Mouse (Mus musculus) heart, adult 8-10 months (tissue): ENCODE results near the gene Hacd4. TPM values are rescaled to one million over a fixed set of nuclear protein-coding genes. Genes with fewer than 3 reads are reported as not detected.

Experiments used
- DNase-seq: peaks from one replicate; pipeline ENCODE4 v3.0.0; 2022; ENCODE audit warnings: low spot score
- total RNA-seq, 4 experiments: library from RNA; stranded (reverse); gene quantifications; 2 replicates each; pipeline ENCODE4 v1.2.4; 2022

The Hacd4 gene
- 1 to 10 TPM; 4.0 to 5.6 (median 4.4) TPM for total RNA-seq

- peak; percentile 69 for DNase-seq
These were observed at the start of gene Hacd4 for GRCm38 (mm10) chr4:88438326-88438989. TSS of gene Hacd4 (minus strand) at chr4:88438928.

DNA sequence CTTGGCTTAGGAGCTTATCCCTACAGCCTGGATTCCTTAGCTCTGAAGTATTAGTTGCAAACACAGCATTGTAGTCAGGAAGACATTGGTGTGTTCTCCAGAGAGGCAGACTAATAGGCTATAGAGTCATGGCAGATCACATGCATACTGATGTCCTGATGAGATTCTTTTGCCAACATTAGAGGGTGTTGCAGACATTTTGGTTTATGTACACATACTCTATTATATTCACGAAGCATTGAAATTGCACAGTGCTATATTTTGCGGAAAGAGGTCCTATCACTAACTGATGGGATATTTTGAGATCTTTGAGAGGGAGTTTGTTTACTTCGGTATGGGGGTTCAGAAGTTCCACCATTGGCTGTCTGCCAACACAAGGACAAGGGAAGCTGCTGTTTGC, 49.4 kb upstream of the Hacd4 start:
- no peak for DNase-seq

GRCm38 (mm10) chr4:88480130-88480529, 41.4 kb upstream of the Hacd4 start:
- no peak for DNase-seq

GRCm38 (mm10) chr4:88478809-88479186, 40.1 kb upstream of the Hacd4 start:
- no peak for DNase-seq

DNA sequence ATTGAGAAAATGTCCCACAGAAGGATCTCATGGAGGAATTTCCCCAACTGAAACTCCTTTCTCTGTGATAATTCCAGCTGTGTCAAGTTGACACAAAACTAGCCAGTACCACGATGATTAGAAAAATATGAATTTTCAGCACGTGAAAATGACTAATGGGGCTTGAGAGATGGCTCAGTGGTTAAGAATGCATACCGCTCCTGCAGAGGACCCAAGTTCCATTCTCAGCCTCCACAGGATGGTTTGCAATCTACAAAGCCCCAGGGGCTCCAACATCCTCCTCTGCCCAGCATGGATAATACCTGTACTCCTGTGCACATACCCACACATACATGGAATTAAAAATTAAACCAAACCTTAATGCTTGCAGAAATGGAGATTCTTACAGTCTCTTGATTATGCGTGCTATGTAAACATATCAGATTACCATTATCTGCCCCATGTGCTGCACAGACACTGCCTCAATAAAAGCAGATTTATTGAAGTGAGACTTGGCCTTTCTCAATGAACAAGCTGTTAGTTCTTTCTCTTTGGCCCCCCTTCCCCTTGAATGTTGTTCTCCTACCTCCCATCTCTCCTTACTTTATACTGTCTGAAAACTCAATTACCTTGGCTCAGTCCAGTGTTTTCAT, 39.6 kb upstream of the Hacd4 start:
- no peak for DNase-seq

- DNase-seq = peak; percentile 46
These were observed 37.9 kb upstream of the Hacd4 start for GRCm38 (mm10) chr4:88476511-88477210.

GRCm38 (mm10) chr4:88476084-88476483, 37.4 kb upstream of the Hacd4 start:
- no peak for DNase-seq

GRCm38 (mm10) chr4:88471528-88471927, 32.8 kb upstream of the Hacd4 start:
- DNase-seq = no peak

- no peak for DNase-seq
These were observed 25.8 kb upstream of the Hacd4 start for GRCm38 (mm10) chr4:88464574-88464973.

DNA sequence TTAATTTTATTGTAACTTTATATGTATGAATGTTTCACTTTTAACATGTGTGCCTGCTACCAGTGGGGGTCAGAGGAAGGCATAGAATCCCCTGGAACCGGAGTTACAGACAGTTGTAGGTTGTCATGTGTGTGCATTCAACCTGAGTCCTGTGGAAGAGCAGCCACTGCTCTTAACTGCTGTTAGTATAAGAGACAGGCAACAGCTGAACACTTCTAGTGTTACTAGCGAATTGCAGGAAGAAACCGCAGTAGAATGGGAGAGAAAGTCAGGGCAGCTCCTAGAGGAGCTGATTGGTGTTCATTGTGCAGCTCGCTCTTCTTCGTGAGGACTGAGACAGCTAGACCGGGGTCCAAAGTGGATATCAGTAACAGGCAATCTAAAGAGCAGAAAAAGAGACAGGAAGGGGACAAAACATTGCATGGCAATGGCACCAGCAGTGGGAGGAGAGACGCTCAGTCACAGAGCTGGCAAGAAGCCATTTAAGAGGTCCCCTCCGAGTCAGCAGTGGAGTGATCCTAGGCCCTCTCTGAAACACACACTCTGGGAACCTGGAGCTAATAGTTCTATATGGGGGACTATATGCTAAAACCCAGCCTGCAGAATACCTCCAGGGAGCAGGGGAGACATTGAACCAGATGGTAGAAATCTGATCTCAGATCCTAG, 24.4 kb upstream of the Hacd4 start:
- DNase-seq = no peak

- no peak for DNase-seq
These were observed 23.8 kb upstream of the Hacd4 start for GRCm38 (mm10) chr4:88462501-88462900.

GRCm38 (mm10) chr4:88461315-88461714, 22.6 kb upstream of the Hacd4 start:
- DNase-seq = no peak

GRCm38 (mm10) chr4:88458673-88459072, 19.9 kb upstream of the Hacd4 start:
- no peak for DNase-seq

DNA sequence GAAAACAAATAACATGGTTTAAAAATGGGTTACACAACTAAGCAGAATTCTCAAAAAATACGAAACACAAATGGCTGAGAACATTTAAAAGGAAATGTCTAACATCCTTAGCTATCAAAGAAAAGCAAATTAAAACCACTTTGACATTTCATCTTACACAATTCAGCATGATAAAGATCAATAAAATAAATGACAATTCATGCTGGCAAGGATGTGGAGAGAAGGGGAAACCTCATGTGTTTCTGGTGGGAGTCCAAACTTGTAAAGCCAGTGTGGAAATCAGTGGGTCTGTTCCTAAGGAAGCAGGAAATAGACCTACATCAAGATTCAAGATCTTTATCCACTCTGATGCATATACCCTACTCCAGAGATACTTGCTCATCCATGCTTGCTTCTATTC, 19.4 kb upstream of the Hacd4 start:
- DNase-seq = no peak

DNA sequence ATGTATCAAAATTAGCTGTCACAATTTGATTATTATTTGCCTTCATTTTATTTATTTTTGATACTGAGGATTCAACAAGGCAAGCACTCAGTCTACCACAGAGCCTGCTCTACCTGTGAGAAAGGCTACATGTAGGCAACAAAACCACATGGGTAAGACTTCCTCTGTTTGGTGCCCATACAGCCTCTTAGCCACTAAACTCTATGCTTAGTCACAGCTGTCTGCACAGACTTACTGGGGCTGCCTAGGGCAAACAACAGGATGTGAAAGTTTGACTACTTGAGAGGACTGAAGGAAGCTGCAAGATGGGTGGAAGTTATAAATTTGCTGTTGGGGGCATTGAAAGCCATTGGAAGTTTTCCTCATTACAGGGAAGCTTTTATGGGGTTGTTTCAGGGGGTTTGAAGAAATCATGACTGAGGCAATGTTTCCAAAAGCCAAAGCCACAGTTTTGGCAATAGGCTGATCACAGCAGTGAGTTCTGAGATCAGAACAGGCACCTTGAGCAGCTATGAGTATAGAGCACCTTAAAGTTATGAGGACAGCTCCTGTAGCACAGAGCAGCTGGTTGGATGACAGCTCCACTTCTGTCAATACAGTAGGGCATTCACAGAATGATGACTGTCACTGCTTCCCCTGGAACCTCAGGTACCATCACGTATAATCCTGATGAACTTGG, 11.5 kb upstream of the Hacd4 start:
- DNase-seq = no peak

DNA sequence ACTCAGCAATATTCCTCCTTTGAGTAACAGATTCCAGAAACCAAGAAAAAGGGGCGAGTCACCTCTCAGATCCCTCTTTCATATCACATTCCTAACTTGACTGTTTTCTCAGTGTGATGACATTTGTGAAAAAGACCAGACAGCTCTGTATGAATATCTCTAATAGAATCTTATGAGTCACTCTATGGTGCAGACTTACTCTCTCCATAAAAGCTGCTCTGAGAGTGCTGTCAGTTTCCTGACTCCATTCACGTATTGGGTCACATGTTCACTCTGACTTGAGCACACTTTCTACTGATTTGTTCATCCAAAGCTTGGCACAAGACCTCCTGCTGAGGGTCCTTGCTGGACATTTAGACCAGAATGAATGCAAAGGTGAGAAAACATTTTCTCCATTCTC, 10.2 kb upstream of the Hacd4 start:
- DNase-seq = no peak

- no peak for DNase-seq
These were observed 2.1 kb upstream of the Hacd4 start for GRCm38 (mm10) chr4:88440814-88441213.

DNA sequence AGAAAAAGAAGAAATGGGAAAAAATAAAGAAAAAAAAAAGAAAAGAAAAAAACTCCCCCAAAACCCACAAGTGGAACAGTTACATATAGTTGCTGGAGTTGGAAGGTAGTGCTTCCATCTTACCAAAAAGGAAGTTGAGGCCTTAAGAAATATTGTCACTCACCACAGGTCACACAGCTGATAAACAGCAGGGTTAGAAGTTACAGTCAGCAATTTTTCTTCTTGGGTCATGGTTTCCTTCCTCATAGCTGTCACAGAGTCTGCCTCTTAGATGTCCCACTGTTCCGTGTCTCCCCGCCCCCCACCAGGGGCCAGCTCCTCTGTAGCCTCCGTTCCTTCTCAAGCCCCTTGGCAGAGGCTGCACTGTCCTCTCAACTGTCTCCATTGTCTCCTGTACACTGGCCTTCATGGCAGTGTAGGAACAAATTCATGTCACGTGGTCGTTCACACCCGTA, 968 bp upstream of the Hacd4 start:
- DNase-seq = peak; percentile 20

DNA sequence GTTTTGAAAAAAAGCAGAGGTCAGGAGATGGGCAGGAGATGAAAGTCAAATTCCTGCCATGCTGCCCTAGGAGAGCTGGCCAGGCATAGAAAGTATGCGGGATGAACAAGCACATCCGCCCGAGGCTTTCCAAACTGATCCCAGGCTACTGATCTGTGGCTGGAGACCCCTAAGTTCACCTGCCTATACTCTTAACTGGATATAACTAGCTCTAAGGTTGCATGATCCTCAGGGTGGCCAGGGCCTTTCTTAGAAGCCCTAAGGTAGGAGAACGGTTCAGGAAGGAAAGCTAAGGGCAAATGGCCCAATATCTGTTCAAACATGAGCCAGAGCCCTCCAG, 232 bp upstream of the Hacd4 start:
- DNase-seq = no peak

DNA sequence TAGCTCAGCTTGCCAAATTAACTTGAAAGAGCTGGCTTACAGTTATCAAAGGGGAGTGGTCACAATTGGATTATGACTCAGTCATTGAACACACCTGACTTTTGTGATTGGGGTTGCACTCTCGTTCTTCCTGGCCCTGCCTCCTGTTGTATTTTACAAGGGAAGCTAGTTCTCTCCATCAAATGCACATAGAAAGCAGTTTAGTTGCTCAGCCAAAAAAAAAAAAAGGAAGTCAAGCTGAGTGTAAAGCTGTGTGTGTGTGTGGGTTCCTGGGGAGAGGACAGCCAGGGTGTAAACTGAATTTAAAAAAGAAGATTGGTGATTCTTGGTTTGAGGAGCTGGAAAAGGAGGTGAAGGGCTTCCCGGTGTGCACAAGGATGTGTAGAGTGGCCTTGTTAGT, 811 bp downstream of the Hacd4 start:
- DNase-seq = no peak

DNA sequence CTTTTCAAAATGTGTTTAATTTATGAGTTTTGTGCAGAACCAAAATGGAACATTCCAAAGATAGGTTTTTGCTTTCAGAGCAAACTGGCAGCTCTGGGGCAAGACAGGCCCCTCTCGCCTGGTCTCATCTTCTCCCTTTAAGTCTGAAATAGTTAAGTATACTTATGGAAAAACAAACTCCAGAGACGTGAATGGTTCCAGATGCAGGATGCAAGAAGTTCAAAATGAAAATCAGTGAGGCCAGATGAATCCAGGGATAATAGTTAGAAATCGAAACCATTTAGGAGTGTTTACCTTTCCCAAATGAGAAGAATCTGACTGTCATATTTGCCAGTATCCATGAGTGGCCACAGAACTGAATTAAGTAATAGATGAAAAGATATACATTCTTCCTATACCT, 1.6 kb downstream of the Hacd4 start:
- DNase-seq = no peak

DNA sequence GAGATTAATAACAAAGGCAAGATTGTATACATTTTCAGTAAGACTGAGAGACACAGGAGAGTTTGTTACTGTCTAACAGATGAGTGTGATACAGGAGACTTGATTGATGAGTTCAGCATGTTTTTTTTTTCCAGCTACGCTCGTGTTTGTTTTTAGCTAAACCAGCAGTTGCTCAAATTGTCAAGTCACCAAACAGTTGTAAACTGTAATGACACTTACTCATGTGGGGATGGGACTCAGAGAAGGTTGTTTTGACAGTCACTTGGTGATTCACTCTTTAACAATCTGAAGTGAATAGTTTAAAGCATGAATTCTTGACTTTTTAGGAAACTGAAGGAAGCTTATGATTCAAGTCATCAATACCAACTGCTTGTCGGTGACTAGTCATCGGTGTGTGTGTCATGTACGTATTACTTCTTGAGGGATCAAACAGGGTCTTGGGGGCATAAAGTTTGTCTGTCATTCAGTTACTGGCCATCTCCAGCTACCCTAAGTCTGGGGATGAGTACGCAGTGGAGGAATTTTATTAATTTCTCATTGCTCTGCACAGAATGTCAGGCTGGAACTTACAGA, 2.0 kb downstream of the Hacd4 start:
- DNase-seq = no peak
